Mouse (Mus musculus): Measurements from ENCODE around the gene Tob2.

Gene Tob2

GRCm38 (mm10) chr15:81836124-81836821, 22.3 kb downstream of the Tob2 start:
- DNase-seq: peak; percentile 88

GRCm38 (mm10) chr15:81835007-81835880, 23.4 kb downstream of the Tob2 start:
- no peak for DNase-seq

DNA sequence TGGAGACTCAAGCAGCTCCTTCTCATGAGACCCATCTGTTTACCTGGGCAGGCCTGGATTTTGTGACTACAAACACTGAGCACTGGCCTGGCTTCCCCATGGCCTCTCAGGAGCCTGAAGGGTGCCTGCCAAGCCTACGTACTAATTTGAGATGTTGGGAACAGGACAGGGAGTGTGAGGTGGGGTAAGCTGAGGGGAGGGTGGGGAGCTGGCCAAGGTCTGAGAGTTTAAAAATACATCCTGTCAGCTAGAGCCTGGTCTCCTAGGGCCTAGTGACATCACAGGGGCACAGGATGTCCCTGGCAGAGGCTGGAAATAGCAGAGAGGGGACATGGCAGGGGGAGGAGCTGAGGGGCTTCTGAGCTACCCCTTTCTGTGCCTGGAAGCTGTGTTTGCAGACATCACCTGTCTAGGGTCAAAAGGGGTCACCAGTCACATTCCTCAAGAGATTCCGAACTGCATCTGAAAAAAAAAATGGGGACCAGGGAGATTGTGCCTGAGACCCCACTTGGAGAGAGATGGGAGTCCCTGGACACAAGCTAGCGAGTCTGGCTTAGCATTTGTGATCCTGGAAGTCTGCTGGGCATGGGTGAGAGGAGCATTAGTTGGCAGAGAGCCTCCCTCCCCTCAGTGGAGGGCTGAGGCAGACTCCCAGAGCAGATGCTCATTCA, 24.3 kb downstream of the Tob2 start:
- DNase-seq: no peak

DNA sequence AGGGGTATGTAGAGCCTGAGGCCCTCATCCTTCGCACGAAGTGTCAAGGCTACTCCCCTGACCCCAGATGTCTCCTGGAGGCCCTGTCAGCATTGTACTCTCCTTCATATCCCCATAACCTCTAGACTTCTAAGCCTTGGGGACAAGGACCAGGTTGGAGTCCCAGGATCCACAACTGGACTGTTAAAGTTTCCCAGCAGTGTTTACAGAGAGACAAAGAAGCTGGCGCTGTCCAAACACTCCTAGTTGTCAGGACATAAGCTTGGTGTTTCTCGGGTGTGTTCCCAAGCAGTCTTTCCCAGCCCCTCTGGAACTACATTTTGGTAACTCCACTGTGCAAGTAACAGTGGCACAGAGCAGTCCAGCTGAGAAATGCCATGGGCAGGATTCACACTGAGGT, 25.1 kb downstream of the Tob2 start:
- no peak for DNase-seq

GRCm38 (mm10) chr15:81832219-81832618, 26.4 kb downstream of the Tob2 start:
- DNase-seq: no peak

- DNase-seq: peak; percentile 96
These were observed 27.3 kb downstream of the Tob2 start for GRCm38 (mm10) chr15:81831136-81831825.

DNA sequence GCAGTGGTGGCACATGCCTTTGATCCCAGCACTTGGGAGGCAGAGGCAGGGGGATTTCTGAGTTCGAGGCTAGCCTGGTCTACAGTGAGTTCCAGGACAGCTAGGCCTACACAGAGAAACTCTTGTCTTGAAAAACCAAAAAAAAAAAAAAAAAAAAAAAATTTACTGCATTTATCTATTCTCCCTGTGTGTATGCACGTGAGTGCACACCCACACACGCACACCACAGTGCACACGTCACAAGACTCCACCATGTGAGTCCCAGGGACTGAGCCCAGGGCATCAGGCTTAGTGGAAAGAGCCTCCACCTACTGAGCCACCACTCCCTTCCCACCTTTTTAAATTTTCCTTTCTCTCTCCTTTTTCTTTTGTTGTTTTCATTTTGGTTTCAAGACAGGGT, 28.1 kb downstream of the Tob2 start:
- no peak for DNase-seq

- no peak for DNase-seq
These were observed 29.4 kb downstream of the Tob2 start for GRCm38 (mm10) chr15:81829208-81829580.

- no peak for DNase-seq
These were observed 30.0 kb downstream of the Tob2 start for GRCm38 (mm10) chr15:81828426-81829207.

- no peak for DNase-seq
These were observed 33.8 kb downstream of the Tob2 start for GRCm38 (mm10) chr15:81824832-81825231.

- DNase-seq: no peak
These were observed 36.0 kb downstream of the Tob2 start for GRCm38 (mm10) chr15:81822631-81823030.

DNA sequence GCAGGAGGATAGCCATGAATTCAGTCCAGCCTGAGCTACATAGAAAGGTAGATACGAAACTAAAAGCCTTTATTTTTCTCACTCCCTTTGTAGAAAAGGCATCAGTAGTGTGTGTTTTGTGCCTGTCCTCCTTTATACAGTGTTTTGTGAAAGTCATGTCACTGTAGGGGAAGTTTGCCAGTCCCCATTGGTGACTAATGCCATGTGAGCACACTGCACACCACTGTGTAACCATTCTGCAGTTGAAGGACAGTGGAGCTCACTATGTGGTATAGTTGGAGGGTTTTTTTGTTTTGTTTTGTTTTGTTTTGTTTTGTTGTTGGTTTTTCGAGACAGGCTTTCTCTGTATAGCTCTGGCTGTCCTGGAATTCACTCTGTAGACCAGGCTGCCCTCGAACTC, 40.2 kb downstream of the Tob2 start:
- no peak for DNase-seq

GRCm38 (mm10) chr15:81814716-81815370, 43.8 kb downstream of the Tob2 start:
- no peak for DNase-seq

- DNase-seq: no peak
These were observed 44.5 kb downstream of the Tob2 start for GRCm38 (mm10) chr15:81813986-81814705.

DNA sequence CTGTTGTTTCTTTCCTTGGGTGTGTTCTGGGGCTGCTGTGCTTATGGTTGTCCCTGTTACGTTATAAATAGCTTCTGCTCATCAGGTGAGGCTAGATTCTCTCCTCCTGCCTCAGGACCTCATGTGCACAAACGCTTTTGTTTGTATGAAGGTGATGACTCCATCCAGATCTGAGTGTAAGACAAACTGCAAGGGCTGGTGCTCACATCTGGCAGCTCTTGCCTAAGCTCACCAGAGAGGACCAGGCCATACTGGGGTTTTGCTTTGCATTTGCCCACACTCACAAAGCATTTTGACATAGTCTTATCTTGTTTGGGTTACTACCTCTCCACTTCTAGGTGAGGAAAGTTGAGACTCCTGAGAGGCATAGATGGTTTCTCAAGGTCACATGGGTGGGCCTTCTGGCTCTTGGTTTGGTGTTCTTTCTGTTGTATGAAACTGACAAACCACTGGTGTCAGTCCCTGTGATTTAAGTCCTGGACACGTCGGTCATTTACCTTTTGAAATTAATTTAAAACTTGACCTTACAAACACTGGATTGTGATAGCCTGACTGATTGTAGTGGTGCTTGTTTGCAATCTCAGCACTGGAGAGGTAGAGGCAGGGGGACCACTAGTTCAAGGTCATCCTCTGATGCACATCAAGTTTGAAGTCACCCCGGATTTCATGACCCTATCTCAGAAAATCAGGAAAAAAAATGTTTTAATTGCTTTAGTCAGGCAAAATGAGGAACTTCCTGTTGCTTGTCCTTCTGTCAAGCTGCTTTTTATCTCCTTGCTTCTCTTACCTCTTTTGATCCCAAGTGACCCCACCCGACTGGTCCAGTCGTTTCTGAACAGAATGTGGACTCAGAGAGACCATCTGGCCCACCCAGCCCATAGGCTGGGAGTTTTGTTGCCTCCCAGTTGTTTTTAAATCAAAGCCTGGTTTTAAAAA, 45.6 kb downstream of the Tob2 start:
- no peak for DNase-seq

- DNase-seq: no peak
These were observed 46.3 kb downstream of the Tob2 start for GRCm38 (mm10) chr15:81812287-81812686.

DNA sequence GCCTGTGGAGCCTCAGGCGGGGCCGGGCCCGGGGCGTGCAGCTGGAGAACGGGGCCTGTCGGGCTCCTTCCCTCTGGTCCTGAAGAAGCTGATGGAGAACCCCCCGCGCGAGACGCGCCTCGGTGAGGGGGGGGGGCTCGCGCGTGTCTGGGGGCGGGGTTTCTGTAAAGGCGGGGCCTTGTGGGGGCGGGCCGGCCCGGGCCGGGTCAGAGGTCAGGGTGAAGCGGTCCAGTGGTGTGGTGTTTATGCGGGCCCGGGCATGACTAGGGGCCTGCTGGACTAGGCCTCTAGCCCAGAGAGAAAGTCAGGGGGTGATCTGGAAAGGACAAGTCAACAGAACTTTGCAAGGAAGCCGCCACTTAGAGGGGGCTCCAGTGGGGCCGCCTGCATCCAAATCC, 47.0 kb downstream of the Tob2 start:
- DNase-seq: no peak

- peak; percentile 99 for DNase-seq
These were observed 47.7 kb downstream of the Tob2 start for GRCm38 (mm10) chr15:81810671-81811598.

DNA sequence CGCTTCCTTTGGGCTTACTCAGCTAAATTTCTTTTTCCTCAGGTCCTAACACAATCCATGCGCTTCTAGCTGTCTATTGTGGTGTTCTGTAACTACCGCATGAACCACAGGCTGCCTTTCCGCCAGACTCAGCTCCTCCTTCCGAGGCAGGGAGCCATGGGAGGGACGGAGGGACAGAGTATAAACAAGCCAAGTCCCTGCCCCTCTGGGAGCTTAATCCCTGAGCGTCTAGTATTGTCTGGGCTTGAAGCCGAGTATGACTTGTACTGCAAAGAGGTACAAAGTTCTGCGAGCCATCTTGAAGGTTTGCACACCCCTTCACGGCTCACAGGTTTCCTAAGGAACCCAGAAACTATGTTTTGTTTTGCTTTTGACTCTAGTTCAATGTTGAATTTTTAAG, 48.4 kb downstream of the Tob2 start:
- DNase-seq: peak; percentile 91

Data from lung, postnatal 14 days (tissue).